9 mouse cellular contexts compared by ENCODE assay signal in the genomic region with DNA sequence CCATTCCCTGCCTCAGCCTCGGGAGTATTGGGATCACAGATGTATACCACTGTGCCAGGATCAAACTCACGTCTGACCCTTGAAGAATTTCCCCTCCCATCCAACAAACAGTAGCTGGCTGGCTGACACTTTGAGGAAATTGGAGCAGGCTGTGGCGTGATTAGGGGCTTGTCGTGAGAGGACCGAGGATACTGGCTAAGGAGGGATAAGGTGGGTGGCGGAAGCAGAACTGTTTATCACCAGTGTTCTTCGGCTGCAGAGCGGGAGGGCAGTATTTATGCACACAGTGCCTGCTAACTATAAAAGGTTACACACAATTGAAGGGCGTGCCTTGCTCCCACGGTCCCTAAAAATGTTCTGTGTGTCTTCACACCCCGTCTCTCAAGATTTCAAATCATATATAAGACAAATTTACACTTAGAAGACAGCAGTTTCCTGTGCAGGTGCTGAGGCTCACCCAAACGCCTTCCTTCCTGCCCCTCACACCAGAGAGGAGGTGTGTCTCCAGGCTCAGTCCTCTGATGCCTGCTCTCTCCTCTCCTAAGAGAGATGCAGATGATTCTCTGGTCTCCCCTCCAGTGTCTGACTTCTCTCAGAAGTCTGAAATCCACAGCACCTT. TPM values are rescaled to one million over a fixed set of nuclear protein-coding genes. Genes with fewer than 3 reads are reported as not detected.
A peak's percentile ranks its signal among the peaks of the same experiment; 100 is the strongest.
DNase-seq lines count a peak whose midpoint lies in the region; ATAC-seq and TF ChIP-seq lines count a peak whose summit lies in the region.
"Had no signal": no experiment of that assay in that cellular context is flagged by ENCODE, and none has a peak within 500 bp of the region (broad histone marks: within the 10 kb centered on the region; RNA-seq: fewer than 3 reads in every experiment).

No protein-coding gene starts in this region.

- 70% methylated on average over 12 of the region's 12 CpGs for WGBS in midbrain, embryonic 14.5 days
- 72% methylated on average over 12 of the region's 12 CpGs for WGBS in forebrain, postnatal 0 days

- peak overlapping the region; percentile 79 for H3K4me3 ChIP-seq in megakaryocyte, embryonic 14.5 days (replicated peaks)
- H3K4me3 ChIP-seq in midbrain, embryonic 14.5 days (replicated peaks; ENCODE audit: low read depth, low read length): no peak overlapping the region
- no peak overlapping the region for H3K4me3 ChIP-seq in forebrain, postnatal 0 days (ENCODE audit: low read depth, low read length)
- H3K4me3 ChIP-seq: embryonic facial prominence, embryonic 13.5 days had no signal

- H3K9me3 ChIP-seq in megakaryocyte, embryonic 14.5 days: peaks cover 6% of the 10 kb centered on the region
- 0 out of 2 replicates have a peak, but pooled peaks cover 4% of the 10 kb centered on the region for H3K9me3 ChIP-seq in midbrain, embryonic 14.5 days (ENCODE audit: control insufficient read depth, low read length)
- no peaks in the 10 kb centered on the region for H3K9me3 ChIP-seq in forebrain, postnatal 0 days (ENCODE audit: low read length)

- H3K27ac ChIP-seq in midbrain, embryonic 14.5 days (replicated peaks; ENCODE audit: low read depth, low read length): no peak overlapping the region
- no peak overlapping the region for H3K27ac ChIP-seq in forebrain, postnatal 0 days (ENCODE audit: low read depth, low read length)
- H3K27ac ChIP-seq: embryonic facial prominence, embryonic 13.5 days had no signal

- H3K4me2 ChIP-seq in midbrain, embryonic 14.5 days (ENCODE audit: low read length): no peak overlapping the region
- no peak overlapping the region for H3K4me2 ChIP-seq in forebrain, postnatal 0 days (ENCODE audit: low read depth)
- H3K4me2 ChIP-seq: embryonic facial prominence, embryonic 13.5 days had no signal

- no peak for TF ChIP-seq CTCF in forebrain, postnatal 0 days (IDR thresholded peaks at IDR 0.05; ENCODE audit: low read depth)

- no peak overlapping the region for H3K9ac ChIP-seq in midbrain, embryonic 14.5 days (replicated peaks; ENCODE audit: low read length)
- no peak overlapping the region for H3K9ac ChIP-seq in forebrain, postnatal 0 days
- H3K9ac ChIP-seq: embryonic facial prominence, embryonic 13.5 days had no signal

- ATAC-seq in megakaryocyte, adult 5-6 weeks (ENCODE audit: poor library complexity, severe bottlenecking): no peak
- peak; percentile 66 to 69 for ATAC-seq in hematopoietic stem cell, adult 5-6 weeks (replicated peaks in 1 of 2; ENCODE audit: insufficient read depth in 1 of 2, low FRiP score in 2 of 2, low TSS enrichment in 1 of 2, low read depth in 1 of 2, poor library complexity in 2 of 2, severe bottlenecking in 2 of 2)
- ATAC-seq in midbrain, embryonic 14.5 days (ENCODE audit: low FRiP score, low TSS enrichment): no peak
- ATAC-seq in forebrain, postnatal 0 days: no peak

- H3K36me3 ChIP-seq in megakaryocyte, embryonic 14.5 days (replicated peaks; ENCODE audit: low read length): peaks cover 13% of the 10 kb centered on the region
- H3K36me3 ChIP-seq in midbrain, embryonic 14.5 days (ENCODE audit: control insufficient read depth, insufficient read depth, low read length): no peaks in the 10 kb centered on the region
- H3K36me3 ChIP-seq in forebrain, postnatal 0 days (ENCODE audit: insufficient read depth): no peaks in the 10 kb centered on the region
- H3K36me3 ChIP-seq: embryonic facial prominence, embryonic 13.5 days had no signal

- no peaks in the 10 kb centered on the region for H3K27me3 ChIP-seq in megakaryocyte, embryonic 14.5 days (replicated peaks)
- H3K27me3 ChIP-seq in midbrain, embryonic 14.5 days (ENCODE audit: control insufficient read depth, insufficient read depth, low read length): no peaks in the 10 kb centered on the region
- no peaks in the 10 kb centered on the region for H3K27me3 ChIP-seq in forebrain, postnatal 0 days (ENCODE audit: insufficient read depth, low read length)
- H3K27me3 ChIP-seq: embryonic facial prominence, embryonic 13.5 days had no signal

- DNase-seq in lung, postnatal 10 days: peak; percentile 42
- peak; percentile 73 for DNase-seq in thymus, postnatal 4 days
- no peak for DNase-seq in midbrain, embryonic 14.5 days
- no peak for DNase-seq in forebrain, postnatal 0 days

- peaks cover 88% of the 10 kb centered on the region for H3K4me1 ChIP-seq in megakaryocyte, embryonic 14.5 days
- H3K4me1 ChIP-seq in midbrain, embryonic 14.5 days (ENCODE audit: control insufficient read depth, insufficient read depth, low read length): no peaks in the 10 kb centered on the region
- no peaks in the 10 kb centered on the region for H3K4me1 ChIP-seq in forebrain, postnatal 0 days (ENCODE audit: insufficient read depth)
- H3K4me1 ChIP-seq: embryonic facial prominence, embryonic 13.5 days had no signal

RNA-seq across cellular contexts. Expression of a gene that starts 24.5 kb away (rescaled TPM):
- polyA plus RNA-seq in megakaryocyte, embryonic 14.5 days (2012; ENCODE audit: insufficient read depth, low replicate concordance): 0.03 TPM in 1 of 2 replicates, not detected in the other
- 0.98 and 1.5 TPM in 2 replicates for total RNA-seq in megakaryocyte, adult 5-6 weeks (2015)
- total RNA-seq in megakaryocyte, adult 5-6 weeks (2017): 1.2 and 1.7 TPM in 2 replicates
- total RNA-seq in hematopoietic stem cell, adult 5-6 weeks (2017): not detected in 2 replicates
- polyA plus RNA-seq in midbrain, embryonic 14.5 days (2014; fragmentation: Nextera tagmentation; extraction: Ambion mirVana): not detected in 2 replicates
- total RNA-seq in forebrain, postnatal 0 days (2014; rRNA removed): 0.10 TPM in 1 of 2 replicates, not detected in the other
- polyA plus RNA-seq in forebrain, postnatal 0 days (2015; fragmentation: Nextera tagmentation; extraction: Ambion mirVana): 0.08 TPM in 2 replicates
- polyA plus RNA-seq: testis, adult 2 months had no signal

RNA-seq across cellular contexts. Expression of a gene that starts 42.8 kb away (rescaled TPM):
- 66.3 and 164 TPM in 2 replicates for polyA plus RNA-seq in megakaryocyte, embryonic 14.5 days (2012; ENCODE audit: insufficient read depth, low replicate concordance)
- total RNA-seq in megakaryocyte, adult 5-6 weeks (2015): not detected in 2 replicates
- not detected in 2 replicates for total RNA-seq in megakaryocyte, adult 5-6 weeks (2017)
- total RNA-seq in hematopoietic stem cell, adult 5-6 weeks (2017): 0.25 and 0.30 TPM in 2 replicates
- 0.11 and 0.33 TPM in 2 replicates for polyA plus RNA-seq in midbrain, embryonic 14.5 days (2014; fragmentation: Nextera tagmentation; extraction: Ambion mirVana)
- 0.10 and 0.31 TPM in 2 replicates for total RNA-seq in forebrain, postnatal 0 days (2014; rRNA removed)
- 0.46 and 0.59 TPM in 2 replicates for polyA plus RNA-seq in forebrain, postnatal 0 days (2015; fragmentation: Nextera tagmentation; extraction: Ambion mirVana)

RNA-seq across cellular contexts. Expression of a gene that starts 53.9 kb away (rescaled TPM):
- 0.50 TPM in 1 of 2 replicates, not detected in the other for polyA plus RNA-seq in megakaryocyte, embryonic 14.5 days (2012; ENCODE audit: insufficient read depth, low replicate concordance)
- 62.7 and 71.5 TPM in 2 replicates for total RNA-seq in megakaryocyte, adult 5-6 weeks (2015)
- 72.8 and 74.4 TPM in 2 replicates for total RNA-seq in megakaryocyte, adult 5-6 weeks (2017)
- total RNA-seq in hematopoietic stem cell, adult 5-6 weeks (2017): 1.6 and 4.4 TPM in 2 replicates
- not detected in 2 replicates for polyA plus RNA-seq in midbrain, embryonic 14.5 days (2014; fragmentation: Nextera tagmentation; extraction: Ambion mirVana)
- total RNA-seq in forebrain, postnatal 0 days (2014; rRNA removed): not detected in 2 replicates
- polyA plus RNA-seq in forebrain, postnatal 0 days (2015; fragmentation: Nextera tagmentation; extraction: Ambion mirVana): 0.09 TPM in 1 of 2 replicates, not detected in the other

RNA-seq across cellular contexts. Expression of a gene that starts 58.3 kb away (rescaled TPM):
- polyA plus RNA-seq in megakaryocyte, embryonic 14.5 days (2012; ENCODE audit: insufficient read depth, low replicate concordance): 869 and 1,064 TPM in 2 replicates
- 221 and 238 TPM in 2 replicates for total RNA-seq in megakaryocyte, adult 5-6 weeks (2015)
- total RNA-seq in megakaryocyte, adult 5-6 weeks (2017): 29.7 and 38.5 TPM in 2 replicates
- 19.7 and 22.5 TPM in 2 replicates for total RNA-seq in hematopoietic stem cell, adult 5-6 weeks (2017)
- 321 and 350 TPM in 2 replicates for polyA plus RNA-seq in midbrain, embryonic 14.5 days (2014; fragmentation: Nextera tagmentation; extraction: Ambion mirVana)
- 24.6 and 48.0 TPM in 2 replicates for total RNA-seq in forebrain, postnatal 0 days (2014; rRNA removed)
- polyA plus RNA-seq in forebrain, postnatal 0 days (2015; fragmentation: Nextera tagmentation; extraction: Ambion mirVana): 520 and 544 TPM in 2 replicates

RNA-seq across cellular contexts. Expression of a gene that starts 58.3 kb away (rescaled TPM):
- polyA plus RNA-seq in megakaryocyte, embryonic 14.5 days (2012; ENCODE audit: insufficient read depth, low replicate concordance): 25.7 and 41.9 TPM in 2 replicates
- total RNA-seq in megakaryocyte, adult 5-6 weeks (2015): 4.0 and 5.2 TPM in 2 replicates
- total RNA-seq in megakaryocyte, adult 5-6 weeks (2017): 0.11 and 4.3 TPM in 2 replicates
- 3.7 TPM in 1 of 2 replicates, not detected in the other for total RNA-seq in hematopoietic stem cell, adult 5-6 weeks (2017)
- polyA plus RNA-seq in midbrain, embryonic 14.5 days (2014; fragmentation: Nextera tagmentation; extraction: Ambion mirVana): 13.4 and 16.3 TPM in 2 replicates
- total RNA-seq in forebrain, postnatal 0 days (2014; rRNA removed): 4.9 and 7.4 TPM in 2 replicates
- 16.6 and 19.4 TPM in 2 replicates for polyA plus RNA-seq in forebrain, postnatal 0 days (2015; fragmentation: Nextera tagmentation; extraction: Ambion mirVana)

Comparison
In these comparisons a context has a peak if more than half of its experiments do, and no peak if none do; other contexts are left out.
1. ATAC-seq: peak in hematopoietic stem cell, adult 5-6 weeks (2 of 2); none in megakaryocyte, adult 5-6 weeks (single experiment), midbrain, embryonic 14.5 days (single experiment) and forebrain, postnatal 0 days (single experiment).
2. DNase-seq: peak in lung, postnatal 10 days (single experiment) and thymus, postnatal 4 days (single experiment); none in midbrain, embryonic 14.5 days (single experiment) and forebrain, postnatal 0 days (single experiment).
3. RNA of a gene that starts 53.9 kb away (total RNA-seq): 62.7 to 74.4 TPM in megakaryocyte, adult 5-6 weeks; 1.6 to 4.4 TPM in hematopoietic stem cell, adult 5-6 weeks and not detected in forebrain, postnatal 0 days; every median in the first group is over 10 times any median in the second.